Mouse (Mus musculus): ENCODE measurements around the gene Mpzl3. TPM values are rescaled to one million over a fixed set of nuclear protein-coding genes. Genes with fewer than 3 reads are reported as not detected.

Mpzl3 gene
- polyA plus RNA-seq, 2 experiments: 0.33 to 1.0 TPM

DNA sequence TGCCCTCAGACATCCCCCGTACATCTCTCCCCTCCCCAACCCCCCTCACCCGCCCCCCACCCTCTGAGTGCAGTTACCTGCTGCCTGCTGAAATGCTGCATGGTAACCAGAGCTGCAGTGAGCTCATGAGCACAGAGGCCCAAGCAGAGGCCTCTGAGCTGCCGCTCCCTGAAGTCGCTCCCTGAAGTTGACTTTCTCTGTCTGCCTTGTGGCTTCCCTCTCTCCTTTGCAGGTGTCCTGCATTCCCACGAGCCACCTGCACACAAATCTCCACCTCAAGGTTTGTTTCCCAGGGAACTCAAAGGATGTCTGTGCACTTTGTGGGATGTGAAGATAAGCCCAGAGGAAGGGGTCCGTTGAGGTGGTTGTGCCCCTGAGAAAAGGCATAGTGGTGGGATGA, 43.7 kb upstream of the Mpzl3 start:
- Histone ChIP-seq H3K36me3 (replicated peaks; ENCODE audit: control insufficient read depth, insufficient read depth, low read depth) (no peaks in the 10 kb centered on the region), H3K9me3 (ENCODE audit: control insufficient read depth, low read length) (no peaks in the 10 kb centered on the region), H3K9ac (replicated peaks) (no peak overlapping the region), H3K27me3 (ENCODE audit: control insufficient read depth, insufficient read depth, low read length) (no peaks in the 10 kb centered on the region; the same call in 1 of the 2 replicates), H3K4me1 (replicated peaks; ENCODE audit: control insufficient read depth in 2 of 2, insufficient read depth in 2 of 2, low read length in 1 of 2) (no peaks in the 10 kb centered on the region), H3K4me3 (ENCODE audit: insufficient read depth in 1 of 2, low read depth in 2 of 2, low read length in 2 of 2) (no peak overlapping the region), H3K27ac (no peak overlapping the region), H3K4me2 (ENCODE audit: low read depth) (no peak overlapping the region)
- no peak for TF ChIP-seq EP300 (IDR thresholded peaks at IDR 0.05; ENCODE audit: low read depth)
- TF ChIP-seq CTCF (IDR thresholded peaks at IDR 0.05; ENCODE audit: low read depth): no peak
- 39% methylated on average over 6 of the region's 6 CpGs for WGBS (ENCODE audit: insufficient replicate concordance)
- ATAC-seq (ENCODE audit: insufficient read depth) (no peak), DNase-seq (ENCODE audit: low read depth in 3 of 3, low spot score in 3 of 3) (no peak)

DNA sequence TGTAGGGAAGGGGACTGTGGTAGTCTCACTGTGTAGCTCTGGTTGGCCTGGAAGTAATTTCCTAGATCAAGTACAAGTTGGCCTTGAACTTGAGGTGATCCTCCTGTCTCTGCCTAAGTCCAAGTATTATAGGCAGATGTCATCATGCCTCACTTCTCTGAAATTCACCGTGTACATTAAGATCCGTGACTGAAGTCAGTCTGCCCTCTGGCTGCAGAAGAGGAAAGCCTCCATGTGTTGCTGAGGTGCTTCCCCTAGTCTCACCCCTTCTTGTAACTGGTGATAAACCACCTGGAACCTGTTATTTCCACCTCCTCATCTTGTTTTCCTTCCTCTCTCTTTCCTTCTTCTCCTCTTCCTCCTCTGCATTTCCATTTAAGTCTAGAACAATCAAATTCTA, 40.1 kb upstream of the Mpzl3 start:
- no peak for ATAC-seq (ENCODE audit: insufficient read depth)

DNA sequence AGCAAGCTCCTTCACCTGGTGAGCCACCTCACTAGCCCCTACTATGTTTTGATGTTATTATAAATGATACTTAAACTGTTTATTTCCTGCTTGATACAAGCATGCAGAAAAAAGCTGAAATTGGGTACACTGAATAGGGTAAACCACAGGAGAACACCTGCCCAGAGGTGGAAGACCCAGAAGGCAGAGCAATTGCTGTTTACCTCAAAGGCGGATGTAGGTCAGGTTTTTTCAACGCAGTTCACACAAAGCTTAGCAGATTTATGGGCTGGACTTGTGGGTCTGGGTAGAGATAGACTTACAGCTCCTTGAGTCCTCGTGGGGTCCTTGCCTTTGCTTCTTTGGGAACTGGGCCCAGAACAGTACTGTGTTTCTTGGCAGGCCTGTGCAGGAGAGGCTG, 39.1 kb upstream of the Mpzl3 start:
- ATAC-seq (ENCODE audit: insufficient read depth) (no peak), DNase-seq (ENCODE audit: low read depth in 3 of 3, low spot score in 3 of 3) (no peak)
- 53% methylated on average over 3 of the region's 3 CpGs for WGBS (ENCODE audit: insufficient replicate concordance)
- H3K27ac ChIP-seq: no peak overlapping the region
- H3K36me3 ChIP-seq (replicated peaks; ENCODE audit: control insufficient read depth, insufficient read depth, low read depth): no peaks in the 10 kb centered on the region
- no peak for TF ChIP-seq EP300 (IDR thresholded peaks at IDR 0.05; ENCODE audit: low read depth)
- TF ChIP-seq CTCF (IDR thresholded peaks at IDR 0.05; ENCODE audit: low read depth): no peak
- H3K4me3 ChIP-seq (ENCODE audit: insufficient read depth in 1 of 2, low read depth in 2 of 2, low read length in 2 of 2): no peak overlapping the region
- H3K9me3 ChIP-seq (ENCODE audit: control insufficient read depth, low read length): no peaks in the 10 kb centered on the region
- no peak overlapping the region for H3K9ac ChIP-seq (replicated peaks)
- no peak overlapping the region for H3K4me2 ChIP-seq (ENCODE audit: low read depth)
- no peaks in the 10 kb centered on the region for H3K27me3 ChIP-seq (ENCODE audit: control insufficient read depth, insufficient read depth, low read length)
- H3K4me1 ChIP-seq (replicated peaks; ENCODE audit: control insufficient read depth in 2 of 2, insufficient read depth in 2 of 2, low read length in 1 of 2): no peaks in the 10 kb centered on the region

More for the DNA sequence above, 40.1 kb upstream of the Mpzl3 start:
- Histone ChIP-seq H3K27ac (no peak overlapping the region), H3K4me1 (replicated peaks; ENCODE audit: control insufficient read depth in 2 of 2, insufficient read depth in 2 of 2, low read length in 1 of 2) (no peaks in the 10 kb centered on the region), H3K27me3 (ENCODE audit: control insufficient read depth, insufficient read depth, low read length) (no peaks in the 10 kb centered on the region), H3K4me3 (ENCODE audit: insufficient read depth in 1 of 2, low read depth in 2 of 2, low read length in 2 of 2) (no peak overlapping the region), H3K9ac (replicated peaks) (no peak overlapping the region), H3K4me2 (ENCODE audit: low read depth) (no peak overlapping the region), H3K9me3 (ENCODE audit: control insufficient read depth, low read length) (no peaks in the 10 kb centered on the region), H3K36me3 (replicated peaks; ENCODE audit: control insufficient read depth, insufficient read depth, low read depth) (no peaks in the 10 kb centered on the region)
- 32% methylated on average over 2 of the region's 2 CpGs for WGBS (ENCODE audit: insufficient replicate concordance)
- peak; percentile 12; the same call in 1 of the 2 replicates for TF ChIP-seq CTCF (IDR thresholded peaks at IDR 0.05; ENCODE audit: low read depth)
- no peak for TF ChIP-seq EP300 (IDR thresholded peaks at IDR 0.05; ENCODE audit: low read depth)
- DNase-seq (ENCODE audit: low read depth in 3 of 3, low spot score in 3 of 3): no peak

DNA sequence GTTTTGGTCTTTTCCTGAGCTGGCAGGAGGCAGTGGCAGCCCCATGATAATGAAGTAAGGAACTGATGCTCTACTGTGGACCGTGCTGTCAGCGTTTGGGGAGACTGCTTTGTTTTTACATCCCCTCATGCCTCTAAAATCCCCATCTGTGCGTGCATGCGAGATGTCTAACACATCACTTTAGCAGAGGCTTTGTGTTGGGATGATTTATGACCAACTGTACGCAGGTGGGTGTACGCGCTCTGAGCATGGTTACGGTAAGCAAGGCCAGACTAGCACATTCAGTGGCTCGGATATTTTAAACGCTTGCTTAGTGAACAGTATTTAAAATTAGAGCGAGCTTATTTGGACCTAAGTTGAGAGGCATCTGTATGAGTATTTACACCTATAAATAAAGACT, 37.0 kb upstream of the Mpzl3 start:
- Histone ChIP-seq H3K27ac (no peak overlapping the region), H3K4me3 (ENCODE audit: insufficient read depth in 1 of 2, low read depth in 2 of 2, low read length in 2 of 2) (no peak overlapping the region), H3K36me3 (replicated peaks; ENCODE audit: control insufficient read depth, insufficient read depth, low read depth) (no peaks in the 10 kb centered on the region), H3K27me3 (ENCODE audit: control insufficient read depth, insufficient read depth, low read length) (no peaks in the 10 kb centered on the region), H3K4me2 (ENCODE audit: low read depth) (no peak overlapping the region), H3K4me1 (replicated peaks; ENCODE audit: control insufficient read depth in 2 of 2, insufficient read depth in 2 of 2, low read length in 1 of 2) (no peaks in the 10 kb centered on the region), H3K9ac (replicated peaks) (no peak overlapping the region), H3K9me3 (ENCODE audit: control insufficient read depth, low read length) (no peaks in the 10 kb centered on the region)
- no peak for TF ChIP-seq CTCF (IDR thresholded peaks at IDR 0.05; ENCODE audit: low read depth)
- TF ChIP-seq EP300 (IDR thresholded peaks at IDR 0.05; ENCODE audit: low read depth): no peak
- WGBS (ENCODE audit: insufficient replicate concordance): 69% methylated on average over 11 of the region's 11 CpGs
- DNase-seq (ENCODE audit: low read depth in 3 of 3, low spot score in 3 of 3): no peak
- ATAC-seq (ENCODE audit: insufficient read depth): no peak

DNA sequence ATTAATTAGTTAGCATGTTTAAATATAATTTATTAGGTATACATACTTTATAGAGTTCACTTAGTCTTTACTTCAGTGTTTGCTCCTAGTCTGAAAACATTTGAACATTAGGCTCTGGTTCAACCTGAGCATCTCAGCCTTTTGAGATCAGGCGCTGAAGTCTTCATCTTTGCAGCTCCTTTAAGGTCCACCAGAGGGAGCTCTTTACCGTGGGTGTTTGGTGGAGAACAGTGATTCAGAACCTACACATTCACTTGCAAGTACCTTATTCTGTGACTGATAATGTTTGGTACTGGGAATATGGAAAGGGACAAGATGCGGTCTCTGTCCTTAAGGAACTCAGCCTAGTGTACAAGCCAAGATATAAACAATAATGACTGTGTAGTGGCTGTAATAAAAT, 32.2 kb upstream of the Mpzl3 start:
- Histone ChIP-seq H3K27me3 (ENCODE audit: control insufficient read depth, insufficient read depth, low read length) (no peaks in the 10 kb centered on the region), H3K9ac (replicated peaks) (no peak overlapping the region), H3K4me2 (ENCODE audit: low read depth) (no peak overlapping the region), H3K27ac (no peak overlapping the region), H3K4me1 (replicated peaks; ENCODE audit: control insufficient read depth in 2 of 2, insufficient read depth in 2 of 2, low read length in 1 of 2) (no peaks in the 10 kb centered on the region), H3K36me3 (replicated peaks; ENCODE audit: control insufficient read depth, insufficient read depth, low read depth) (no peaks in the 10 kb centered on the region), H3K9me3 (ENCODE audit: control insufficient read depth, low read length) (no peaks in the 10 kb centered on the region), H3K4me3 (ENCODE audit: insufficient read depth in 1 of 2, low read depth in 2 of 2, low read length in 2 of 2) (no peak overlapping the region)
- DNase-seq (ENCODE audit: low read depth in 3 of 3, low spot score in 3 of 3) (peak; percentile 17 to 31 (median 19)), ATAC-seq (ENCODE audit: insufficient read depth) (no peak)
- TF ChIP-seq EP300 (IDR thresholded peaks at IDR 0.05; ENCODE audit: low read depth) (no peak), CTCF (IDR thresholded peaks at IDR 0.05; ENCODE audit: low read depth) (peak; percentile 78)
- WGBS (ENCODE audit: insufficient replicate concordance): 6% methylated on average over 3 of the region's 3 CpGs

Measured in liver, embryonic 14.5 days (tissue).